Mouse (Mus musculus) spleen, adult 12 weeks (tissue): Measurements from ENCODE around the gene Rab25.
A peak's percentile ranks its signal among the peaks of the same experiment; 100 is the strongest.

Source experiments
- DNase-seq: peaks from one replicate; pipeline ENCODE4 v3.0.0; 2022; ENCODE audit warnings: low spot score

The Rab25 gene

GRCm38 (mm10) chr3:88541622-88542401, 6.3 kb downstream of the Rab25 start:
- DNase-seq, result no peak

GRCm38 (mm10) chr3:88540085-88540484, 8.0 kb downstream of the Rab25 start:
- no peak for DNase-seq

- DNase-seq, result no peak
Measured at GRCm38 (mm10) chr3:88539397-88539796, 8.7 kb downstream of the Rab25 start.

- no peak for DNase-seq
Measured at GRCm38 (mm10) chr3:88538271-88539145, 9.6 kb downstream of the Rab25 start.

GRCm38 (mm10) chr3:88537146-88537545, 11.0 kb downstream of the Rab25 start:
- no peak for DNase-seq

GRCm38 (mm10) chr3:88536103-88536930, 11.8 kb downstream of the Rab25 start:
- DNase-seq, result no peak

- no peak for DNase-seq
Measured at GRCm38 (mm10) chr3:88535527-88535926, 12.6 kb downstream of the Rab25 start.

GRCm38 (mm10) chr3:88535005-88535404, 13.1 kb downstream of the Rab25 start:
- no peak for DNase-seq

- no peak for DNase-seq
Measured at GRCm38 (mm10) chr3:88533706-88534105, 14.4 kb downstream of the Rab25 start.

GRCm38 (mm10) chr3:88532689-88533511, 15.2 kb downstream of the Rab25 start:
- DNase-seq, result no peak

- no peak for DNase-seq
Measured at GRCm38 (mm10) chr3:88532299-88532674, 15.8 kb downstream of the Rab25 start, which contains the start of gene Mex3a. Gene Mex3a, plus strand, starts transcription at chr3:88532395.

- DNase-seq, result peak; percentile 71
Measured at GRCm38 (mm10) chr3:88531348-88532298, 16.5 kb downstream of the Rab25 start.

- no peak for DNase-seq
Measured at GRCm38 (mm10) chr3:88530082-88530864, 17.8 kb downstream of the Rab25 start.

- DNase-seq, result no peak
Measured at GRCm38 (mm10) chr3:88529204-88530000, 18.7 kb downstream of the Rab25 start.

- no peak for DNase-seq
Measured at GRCm38 (mm10) chr3:88528646-88529045, 19.5 kb downstream of the Rab25 start.

- DNase-seq, result no peak
Measured at GRCm38 (mm10) chr3:88527565-88527964, 20.5 kb downstream of the Rab25 start.

- peak; percentile 77 for DNase-seq
Measured at GRCm38 (mm10) chr3:88526157-88527131, 21.7 kb downstream of the Rab25 start.
